In genomic region chr17:63070161-63070761, GRCm38 (mm10) we compare ENCODE assay signal across 14 mouse cellular contexts.
DNase-seq lines count a peak whose midpoint lies in the region; ATAC-seq lines count a peak whose summit lies in the region.
"Had no signal": no experiment of that assay in that cellular context is flagged by ENCODE, and none has a peak within 500 bp of the region (broad histone marks: within the 10 kb centered on the region; RNA-seq: fewer than 3 reads in every experiment).

No protein-coding gene starts in this region.

- H3K36me3 ChIP-seq in forebrain, embryonic 10.5 days (replicated peaks) = no peaks in the 10 kb centered on the region
- H3K36me3 ChIP-seq in forebrain, embryonic 15.5 days = no peaks in the 10 kb centered on the region
- no peaks in the 10 kb centered on the region for H3K36me3 ChIP-seq in hindbrain, embryonic 10.5 days
- no peaks in the 10 kb centered on the region for H3K36me3 ChIP-seq in midbrain, embryonic 12.5 days
- H3K36me3 ChIP-seq: embryonic facial prominence, embryonic 12.5 days had no signal

- H3K9ac ChIP-seq in forebrain, embryonic 15.5 days (replicated peaks) = no peak overlapping the region
- no peak overlapping the region for H3K9ac ChIP-seq in midbrain, embryonic 12.5 days (replicated peaks)
- H3K9ac ChIP-seq: embryonic facial prominence, embryonic 12.5 days; liver, embryonic 14.5 days had no signal

- H3K27ac ChIP-seq in forebrain, embryonic 10.5 days = peak overlapping the region; percentile 61
- H3K27ac ChIP-seq in forebrain, embryonic 15.5 days (replicated peaks) = no peak overlapping the region
- peak overlapping the region; percentile 70 for H3K27ac ChIP-seq in hindbrain, embryonic 10.5 days
- H3K27ac ChIP-seq in midbrain, embryonic 12.5 days (replicated peaks) = peak overlapping the region; percentile 49
- H3K27ac ChIP-seq: embryonic facial prominence, embryonic 12.5 days; heart, adult 2 months; liver, embryonic 14.5 days had no signal

- no peak for ATAC-seq in forebrain, embryonic 15.5 days (replicated peaks)
- ATAC-seq in midbrain, embryonic 12.5 days (ENCODE audit: low FRiP score, low read depth) = peak; percentile 73

- H3K27me3 ChIP-seq in forebrain, embryonic 10.5 days (ENCODE audit: poor library complexity, severe bottlenecking) = no peaks in the 10 kb centered on the region; the same call in 1 of the 2 replicates
- H3K27me3 ChIP-seq in forebrain, embryonic 15.5 days = no peaks in the 10 kb centered on the region
- H3K27me3 ChIP-seq in hindbrain, embryonic 10.5 days (ENCODE audit: insufficient read depth, poor library complexity, severe bottlenecking) = no peaks in the 10 kb centered on the region
- H3K27me3 ChIP-seq in midbrain, embryonic 12.5 days = peaks cover 36% of the 10 kb centered on the region
- H3K27me3 ChIP-seq: embryonic facial prominence, embryonic 12.5 days had no signal

- H3K4me3 ChIP-seq in forebrain, embryonic 10.5 days = no peak overlapping the region
- H3K4me3 ChIP-seq in forebrain, embryonic 15.5 days = no peak overlapping the region
- H3K4me3 ChIP-seq in hindbrain, embryonic 10.5 days = no peak overlapping the region; the same call in 1 of the 2 replicates
- no peak overlapping the region for H3K4me3 ChIP-seq in midbrain, embryonic 12.5 days
- H3K4me3 ChIP-seq: embryonic facial prominence, embryonic 12.5 days; heart, adult 2 months; myocyte had no signal

- H3K4me1 ChIP-seq in forebrain, embryonic 10.5 days = peaks cover 51% of the 10 kb centered on the region
- H3K4me1 ChIP-seq in forebrain, embryonic 15.5 days = peaks cover 14% of the 10 kb centered on the region
- H3K4me1 ChIP-seq in hindbrain, embryonic 10.5 days (replicated peaks) = peaks cover 40% of the 10 kb centered on the region
- H3K4me1 ChIP-seq in midbrain, embryonic 12.5 days = peaks cover 35% of the 10 kb centered on the region

- no peak overlapping the region for H3K4me2 ChIP-seq in forebrain, embryonic 15.5 days (replicated peaks)
- H3K4me2 ChIP-seq in midbrain, embryonic 12.5 days (replicated peaks) = no peak overlapping the region
- H3K4me2 ChIP-seq: embryonic facial prominence, embryonic 12.5 days had no signal

- no peaks in the 10 kb centered on the region for H3K9me3 ChIP-seq in forebrain, embryonic 10.5 days
- no peaks in the 10 kb centered on the region for H3K9me3 ChIP-seq in forebrain, embryonic 15.5 days
- no peaks in the 10 kb centered on the region for H3K9me3 ChIP-seq in hindbrain, embryonic 10.5 days
- no peaks in the 10 kb centered on the region for H3K9me3 ChIP-seq in midbrain, embryonic 12.5 days
- H3K9me3 ChIP-seq: embryonic facial prominence, embryonic 12.5 days had no signal

- no peak for DNase-seq in forebrain, embryonic 10.5 days (ENCODE audit: extremely low spot score, low spot score)
- peak; percentile 60 for DNase-seq in embryo, embryonic 10.5 days (ENCODE audit: low spot score)
- DNase-seq in hindbrain, embryonic 10.5 days (ENCODE audit: low spot score) = peak; percentile 57
- no peak for DNase-seq in MN1 (ENCODE audit: low spot score)
- no peak for DNase-seq in layer of hippocampus, postnatal 14 days (ENCODE audit: low spot score in 2 of 2)
- DNase-seq in layer of hippocampus, postnatal 36 days = no peak
- DNase-seq: adrenal gland, postnatal 10 days; left cerebral cortex, postnatal 4 days had no signal

- 68% methylated on average over 5 of the region's 5 CpGs for WGBS in forebrain, embryonic 10.5 days
- 52% methylated on average over 5 of the region's 5 CpGs for WGBS in forebrain, embryonic 15.5 days
- 34% methylated on average over 5 of the region's 5 CpGs for WGBS in hindbrain, embryonic 10.5 days
- WGBS in midbrain, embryonic 12.5 days = 18% methylated on average over 5 of the region's 5 CpGs

Comparison
In these comparisons a context has a peak if more than half of its experiments do, and no peak if none do; other contexts are left out.
1. DNase-seq: peak in embryo, embryonic 10.5 days (single experiment) and hindbrain, embryonic 10.5 days (single experiment); none in forebrain, embryonic 10.5 days (single experiment), MN1 (single experiment), layer of hippocampus, postnatal 14 days (0 of 2) and layer of hippocampus, postnatal 36 days (0 of 2).